Mouse (Mus musculus) kidney, embryonic 14.5 days (tissue): Measurements from ENCODE around the gene 1500011B03Rik. TPM values are rescaled to one million over a fixed set of nuclear protein-coding genes. Genes with fewer than 3 reads are reported as not detected.

Source experiments
- ATAC-seq: fragments of 200-750 bp; cut with Nextera tagmentation; 2 replicates; pipeline ENCODE4 v1.8.0; 2017; ENCODE audit warnings: moderate number of reproducible peaks, mild to moderate bottlenecking, moderate TSS enrichment, moderate library complexity; ENCODE audit not compliant: low FRiP score, low TSS enrichment
- H3K27ac ChIP-seq: fragments of 300-500 bp; sonication (generic); 2 replicates; pipeline ENCODE4 v1.5.1; 2014; ENCODE audit warnings: low read depth, mild to moderate bottlenecking, low read length, moderate library complexity, mixed read lengths
- H3K27me3 ChIP-seq: fragments of 300-500 bp; sonication (generic); 2 replicates; pipeline ENCODE4 v1.6.1; 2014; ENCODE audit warnings: mild to moderate bottlenecking, low read length; ENCODE audit not compliant: control insufficient read depth, insufficient read depth
- H3K36me3 ChIP-seq: fragments of 300-500 bp; sonication (generic); 2 replicates; pipeline ENCODE4 v1.6.1; 2014; ENCODE audit warnings: low read length, mixed read lengths; ENCODE audit not compliant: control insufficient read depth, insufficient read depth
- H3K4me1 ChIP-seq: fragments of 300-500 bp; sonication (generic); 2 replicates; pipeline ENCODE4 v1.6.1; 2014; ENCODE audit warnings: low read length, mixed read lengths; ENCODE audit not compliant: control insufficient read depth, insufficient read depth
- H3K4me2 ChIP-seq: fragments of 300-500 bp; sonication (generic); replicated peaks from 2 replicates; pipeline ENCODE4 v1.6.1; 2014; ENCODE audit warnings: low read depth, mild to moderate bottlenecking, low read length
- H3K4me3 ChIP-seq: fragments of 300-500 bp; sonication (generic); 2 replicates; pipeline ENCODE4 v1.5.1; 2014; ENCODE audit warnings: mild to moderate bottlenecking, low read length
- H3K9ac ChIP-seq: fragments of 300-500 bp; sonication (generic); 2 replicates; pipeline ENCODE4 v1.6.1; 2014; ENCODE audit warnings: low read depth, mild to moderate bottlenecking, low read length, moderate library complexity
- H3K9me3 ChIP-seq: fragments of 300-500 bp; sonication (generic); 2 replicates; pipeline ENCODE4 v1.6.1; 2016; ENCODE audit warnings: low read length; ENCODE audit not compliant: control insufficient read depth
- WGBS: fragments of 180-500 bp; shearing (Covaris S2); extraction: QIAGEN DNeasy Blood & Tissue Kit; methylation state at CpG from one replicate; pipeline ENCODE4 v1.1.7; 2014; 5-methylcytosine and 5-hydroxymethylcytosine counted together
- polyA plus RNA-seq: library from polyadenylated mRNA; unstranded; fragments of >200 nt; fragmentation: Nextera tagmentation; extraction: Ambion mirVana; gene quantifications from 2 replicates; pipeline ENCODE4 v1.2.1, GENCODE M21; 2014

The 1500011B03Rik gene
- polyA plus RNA-seq, 1 experiment from 2014 or later: 128 TPM

- H3K27me3 ChIP-seq: no peaks in the 10 kb centered on the region
- H3K4me3 ChIP-seq: no peak overlapping the region
- no peak overlapping the region for H3K27ac ChIP-seq
- H3K4me2 ChIP-seq: no peak overlapping the region
- no peak for ATAC-seq
- no peak overlapping the region for H3K9ac ChIP-seq
- H3K4me1 ChIP-seq: no peaks in the 10 kb centered on the region
- H3K9me3 ChIP-seq: peaks cover 7% of the 10 kb centered on the region; the same call in 1 of the 2 replicates
- no peaks in the 10 kb centered on the region; the same call in 1 of the 2 replicates for H3K36me3 ChIP-seq
- WGBS: 57% methylated on average over 10 of the region's 11 CpGs
These were observed 5.1 kb downstream of the 1500011B03Rik start for GRCm38 (mm10) chr5:114818124-114818523.

- Histone ChIP-seq H3K27ac (no peak overlapping the region), H3K36me3 (no peaks in the 10 kb centered on the region; the same call in 1 of the 2 replicates), H3K9me3 (peaks cover 3% of the 10 kb centered on the region; the same call in 1 of the 2 replicates), H3K4me1 (no peaks in the 10 kb centered on the region), H3K27me3 (no peaks in the 10 kb centered on the region), H3K4me3 (no peak overlapping the region), H3K4me2 (no peak overlapping the region), H3K9ac (no peak overlapping the region)
- ATAC-seq: no peak
- WGBS: 56% methylated on average over 6 of the region's 6 CpGs
These were observed 6.7 kb downstream of the 1500011B03Rik start for GRCm38 (mm10) chr5:114816599-114816998.

- Histone ChIP-seq H3K9me3 (no peaks in the 10 kb centered on the region), H3K4me3 (peak overlapping the region; percentile 86), H3K4me1 (peaks cover 3% of the 10 kb centered on the region; the same call in 1 of the 2 replicates), H3K4me2 (peak overlapping the region; percentile 52), H3K27me3 (no peaks in the 10 kb centered on the region), H3K36me3 (peaks cover 14% of the 10 kb centered on the region), H3K27ac (peak overlapping the region; percentile 77), H3K9ac (peak overlapping the region; percentile 82)
- ATAC-seq: peak; percentile 95
- under 1% methylated on average over 50 of the region's 50 CpGs for WGBS
These were observed 9.6 kb downstream of the 1500011B03Rik start for GRCm38 (mm10) chr5:114813525-114814181.

GRCm38 (mm10) chr5:114809826-114810225, 13.4 kb downstream of the 1500011B03Rik start:
- Histone ChIP-seq H3K4me3 (no peak overlapping the region), H3K27me3 (no peaks in the 10 kb centered on the region), H3K9me3 (no peaks in the 10 kb centered on the region), H3K27ac (0 out of 2 replicates have a peak overlapping the region, but pooled peaks have one; percentile 2), H3K9ac (no peak overlapping the region), H3K4me1 (peaks cover 7% of the 10 kb centered on the region; the same call in 1 of the 2 replicates), H3K4me2 (no peak overlapping the region), H3K36me3 (peaks cover 42% of the 10 kb centered on the region)
- no peak for ATAC-seq
- 93% methylated on average over 5 of the region's 5 CpGs for WGBS

- Histone ChIP-seq H3K4me2 (no peak overlapping the region), H3K4me1 (peaks cover 7% of the 10 kb centered on the region; the same call in 1 of the 2 replicates), H3K36me3 (peaks cover 48% of the 10 kb centered on the region), H3K27ac (0 out of 2 replicates have a peak overlapping the region, but pooled peaks have one; percentile 2), H3K9ac (no peak overlapping the region), H3K9me3 (no peaks in the 10 kb centered on the region), H3K27me3 (no peaks in the 10 kb centered on the region), H3K4me3 (no peak overlapping the region)
- ATAC-seq: no peak
- 84% methylated on average over 10 of the region's 10 CpGs for WGBS
These were observed 14.0 kb downstream of the 1500011B03Rik start for GRCm38 (mm10) chr5:114809181-114809756.

GRCm38 (mm10) chr5:114808385-114808784, 14.9 kb downstream of the 1500011B03Rik start:
- peaks cover 7% of the 10 kb centered on the region; the same call in 1 of the 2 replicates for H3K4me1 ChIP-seq
- H3K4me3 ChIP-seq: no peak overlapping the region
- H3K27ac ChIP-seq: no peak overlapping the region
- no peak overlapping the region for H3K4me2 ChIP-seq
- no peaks in the 10 kb centered on the region for H3K27me3 ChIP-seq
- H3K9me3 ChIP-seq: no peaks in the 10 kb centered on the region
- WGBS: 80% methylated on average over 8 of the region's 8 CpGs
- ATAC-seq: no peak
- no peak overlapping the region for H3K9ac ChIP-seq
- H3K36me3 ChIP-seq: peaks cover 57% of the 10 kb centered on the region

GRCm38 (mm10) chr5:114807893-114808292, 15.4 kb downstream of the 1500011B03Rik start:
- 66% methylated on average over 6 of the region's 6 CpGs for WGBS
- no peak for ATAC-seq
- peaks cover 7% of the 10 kb centered on the region; the same call in 1 of the 2 replicates for H3K4me1 ChIP-seq
- H3K27me3 ChIP-seq: no peaks in the 10 kb centered on the region
- 0 out of 2 replicates have a peak overlapping the region, but pooled peaks have one; percentile 56 for H3K27ac ChIP-seq
- H3K4me2 ChIP-seq: no peak overlapping the region
- H3K9ac ChIP-seq: no peak overlapping the region
- H3K4me3 ChIP-seq: no peak overlapping the region
- peaks cover 61% of the 10 kb centered on the region for H3K36me3 ChIP-seq
- no peaks in the 10 kb centered on the region for H3K9me3 ChIP-seq

- no peak overlapping the region for H3K9ac ChIP-seq
- peak overlapping the region; percentile 56; the same call in 1 of the 2 replicates for H3K27ac ChIP-seq
These were observed 15.8 kb downstream of the 1500011B03Rik start for GRCm38 (mm10) chr5:114807468-114807867.

GRCm38 (mm10) chr5:114807063-114807462, 16.2 kb downstream of the 1500011B03Rik start:
- no peaks in the 10 kb centered on the region for H3K9me3 ChIP-seq
- no peaks in the 10 kb centered on the region for H3K27me3 ChIP-seq
- H3K4me3 ChIP-seq: no peak overlapping the region
- H3K9ac ChIP-seq: no peak overlapping the region
- no peak overlapping the region for H3K4me2 ChIP-seq
- no peak for ATAC-seq
- peaks cover 7% of the 10 kb centered on the region; the same call in 1 of the 2 replicates for H3K4me1 ChIP-seq
- H3K27ac ChIP-seq: peak overlapping the region; percentile 56; the same call in 1 of the 2 replicates
- 60% methylated on average over 9 of the region's 9 CpGs for WGBS
- H3K36me3 ChIP-seq: peaks cover 68% of the 10 kb centered on the region

More at GRCm38 (mm10) chr5:114807468-114807867, 15.8 kb downstream of the 1500011B03Rik start:
- H3K9me3 ChIP-seq: no peaks in the 10 kb centered on the region
- peaks cover 66% of the 10 kb centered on the region for H3K36me3 ChIP-seq
- 37% methylated on average over 8 of the region's 8 CpGs for WGBS
- H3K4me3 ChIP-seq: no peak overlapping the region
- ATAC-seq: no peak
- peaks cover 7% of the 10 kb centered on the region; the same call in 1 of the 2 replicates for H3K4me1 ChIP-seq
- H3K27me3 ChIP-seq: no peaks in the 10 kb centered on the region
- H3K4me2 ChIP-seq: no peak overlapping the region
